ENCODE assay signal across 16 mouse cellular contexts in the genomic region with DNA sequence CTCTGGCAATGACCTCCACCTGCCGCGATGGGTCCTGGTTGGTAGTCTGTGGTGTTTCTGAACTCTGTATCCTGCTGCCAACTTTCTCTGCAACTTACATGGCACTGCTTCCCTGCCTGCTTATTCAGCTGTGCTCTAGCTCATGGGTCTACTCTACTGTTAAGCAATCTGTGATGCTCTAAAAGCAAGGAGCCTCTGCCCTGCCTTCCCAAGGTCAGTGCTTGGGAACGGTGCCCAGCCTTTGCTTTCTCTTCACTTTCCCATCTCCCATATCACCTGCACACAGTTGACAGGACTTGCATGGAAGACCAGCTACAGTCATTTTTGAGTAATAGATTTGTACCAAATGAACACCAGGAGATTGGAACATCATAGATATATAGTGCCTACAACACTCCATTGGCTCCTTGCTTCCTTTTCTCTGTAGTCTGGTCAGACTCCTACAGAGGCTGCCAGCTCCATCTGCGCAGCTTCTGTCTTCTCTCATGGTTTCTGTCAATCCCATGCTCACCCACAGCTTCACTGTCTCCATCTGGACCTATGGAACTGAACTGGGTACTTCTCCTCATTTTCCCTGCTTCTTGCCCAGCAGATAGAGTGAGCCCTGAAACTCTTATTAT.
A peak's percentile ranks its signal among the peaks of the same experiment; 100 is the strongest.
DNase-seq lines count a peak whose midpoint lies in the region; ATAC-seq and TF ChIP-seq lines count a peak whose summit lies in the region.
"Had no signal": no experiment of that assay in that cellular context is flagged by ENCODE, and none has a peak within 500 bp of the region (broad histone marks: within the 10 kb centered on the region; RNA-seq: fewer than 3 reads in every experiment).

No protein-coding gene starts in this region.

- no peak for TF ChIP-seq EP300 in lung, postnatal 0 days (IDR thresholded peaks at IDR 0.05)

- no peak overlapping the region for H3K9ac ChIP-seq in forebrain, postnatal 0 days
- no peak overlapping the region for H3K9ac ChIP-seq in forebrain, embryonic 14.5 days (ENCODE audit: low read length)
- H3K9ac ChIP-seq in lung, postnatal 0 days (replicated peaks; ENCODE audit: low read depth): no peak overlapping the region
- H3K9ac ChIP-seq: midbrain, embryonic 15.5 days; neural tube, embryonic 15.5 days had no signal

- no peak overlapping the region for H3K27ac ChIP-seq in forebrain, postnatal 0 days (ENCODE audit: low read depth, low read length)
- no peak overlapping the region for H3K27ac ChIP-seq in forebrain, embryonic 14.5 days (ENCODE audit: low read depth, low read length)
- no peak overlapping the region for H3K27ac ChIP-seq in lung, postnatal 0 days (ENCODE audit: low read length)
- H3K27ac ChIP-seq: midbrain, embryonic 15.5 days; neural tube, embryonic 15.5 days had no signal

- WGBS in forebrain, postnatal 0 days: 95% methylated on average over 4 of the region's 4 CpGs
- WGBS in forebrain, embryonic 14.5 days: 95% methylated on average over 4 of the region's 4 CpGs
- WGBS in lung, postnatal 0 days: 83% methylated on average over 4 of the region's 4 CpGs

- DNase-seq in forebrain, postnatal 0 days: peak; percentile 13
- DNase-seq in forebrain, embryonic 14.5 days (ENCODE audit: low spot score): no peak
- DNase-seq in cerebellum, adult 8-10 months: peak; percentile 26
- peak; percentile 88 for DNase-seq in layer of hippocampus, adult 9-11 months
- peak; percentile 52 to 66 for DNase-seq in right cerebral cortex, postnatal 10 days (ENCODE audit: low spot score in 2 of 2)
- no peak for DNase-seq in lung, postnatal 0 days (ENCODE audit: low spot score)
- DNase-seq in ovary, postnatal 10 days (ENCODE audit: low spot score): no peak
- no peak for DNase-seq in thymus, postnatal 25 days
- DNase-seq: embryo, embryonic 11 days; gastrocnemius, postnatal 10 days; lung, postnatal 10 days; spleen, adult 18-20 months had no signal

- no peaks in the 10 kb centered on the region for H3K27me3 ChIP-seq in forebrain, postnatal 0 days (ENCODE audit: insufficient read depth, low read length)
- no peaks in the 10 kb centered on the region for H3K27me3 ChIP-seq in forebrain, embryonic 14.5 days (replicated peaks; ENCODE audit: control insufficient read depth, insufficient read depth, low read length)
- H3K27me3 ChIP-seq in lung, postnatal 0 days (replicated peaks; ENCODE audit: insufficient read depth, low read length): no peaks in the 10 kb centered on the region
- H3K27me3 ChIP-seq: midbrain, embryonic 15.5 days; neural tube, embryonic 15.5 days had no signal

- no peaks in the 10 kb centered on the region for H3K36me3 ChIP-seq in forebrain, postnatal 0 days (ENCODE audit: insufficient read depth)
- no peaks in the 10 kb centered on the region for H3K36me3 ChIP-seq in forebrain, embryonic 14.5 days (ENCODE audit: control insufficient read depth, insufficient read depth, low read length)
- no peaks in the 10 kb centered on the region for H3K36me3 ChIP-seq in lung, postnatal 0 days (ENCODE audit: insufficient read depth, low read length)
- H3K36me3 ChIP-seq: midbrain, embryonic 15.5 days; neural tube, embryonic 15.5 days had no signal

- TF ChIP-seq CTCF in forebrain, postnatal 0 days (IDR thresholded peaks at IDR 0.05; ENCODE audit: low read depth): no peak
- TF ChIP-seq CTCF in lung, postnatal 0 days (IDR thresholded peaks at IDR 0.05): no peak

- H3K4me2 ChIP-seq in forebrain, postnatal 0 days (ENCODE audit: low read depth): no peak overlapping the region
- H3K4me2 ChIP-seq in forebrain, embryonic 14.5 days (ENCODE audit: low read length): no peak overlapping the region
- no peak overlapping the region for H3K4me2 ChIP-seq in lung, postnatal 0 days (replicated peaks; ENCODE audit: low read depth, low read length)
- H3K4me2 ChIP-seq: liver, embryonic 11.5 days; midbrain, embryonic 15.5 days; neural tube, embryonic 15.5 days had no signal

- peak; percentile 45 for ATAC-seq in forebrain, postnatal 0 days
- no peak for ATAC-seq in forebrain, embryonic 14.5 days
- no peak for ATAC-seq in lung, postnatal 0 days
- ATAC-seq: inflammation-experienced regulatory T-cells, adult 6 months; midbrain, embryonic 15.5 days had no signal

- no peaks in the 10 kb centered on the region for H3K4me1 ChIP-seq in forebrain, postnatal 0 days (ENCODE audit: insufficient read depth)
- no peaks in the 10 kb centered on the region for H3K4me1 ChIP-seq in forebrain, embryonic 14.5 days (ENCODE audit: control insufficient read depth, insufficient read depth, low read length)
- no peaks in the 10 kb centered on the region for H3K4me1 ChIP-seq in lung, postnatal 0 days (ENCODE audit: insufficient read depth, low read depth, low read length)
- H3K4me1 ChIP-seq: neural tube, embryonic 15.5 days had no signal

- no peaks in the 10 kb centered on the region for H3K9me3 ChIP-seq in forebrain, postnatal 0 days (ENCODE audit: low read length)
- H3K9me3 ChIP-seq in forebrain, embryonic 14.5 days (replicated peaks; ENCODE audit: control insufficient read depth, low read length): no peaks in the 10 kb centered on the region
- H3K9me3 ChIP-seq in lung, postnatal 0 days (ENCODE audit: low read length): no peaks in the 10 kb centered on the region
- H3K9me3 ChIP-seq: midbrain, embryonic 15.5 days; neural tube, embryonic 15.5 days had no signal

- H3K4me3 ChIP-seq in forebrain, postnatal 0 days (ENCODE audit: low read depth, low read length): no peak overlapping the region
- H3K4me3 ChIP-seq in forebrain, embryonic 14.5 days (ENCODE audit: low read depth, low read length): no peak overlapping the region
- H3K4me3 ChIP-seq in lung, postnatal 0 days (ENCODE audit: low read depth, low read length): no peak overlapping the region
- H3K4me3 ChIP-seq: midbrain, embryonic 15.5 days; neural tube, embryonic 15.5 days had no signal

Comparison
In these comparisons a context has a peak if more than half of its experiments do, and no peak if none do; other contexts are left out.
1. DNase-seq: peak in forebrain, postnatal 0 days (single experiment), cerebellum, adult 8-10 months (single experiment), layer of hippocampus, adult 9-11 months (single experiment) and right cerebral cortex, postnatal 10 days (2 of 2); none in forebrain, embryonic 14.5 days (single experiment), lung, postnatal 0 days (single experiment), ovary, postnatal 10 days (single experiment) and thymus, postnatal 25 days (single experiment).